Mouse (Mus musculus) C2C12 (cell line): ENCODE results near the gene Mgat5b. TPM values are rescaled to one million over a fixed set of nuclear protein-coding genes. Genes with fewer than 3 reads are reported as not detected.

Source experiments
- H3K27me3 ChIP-seq: one replicate; pipeline ENCODE4 v1.6.1; 2011; ENCODE audit not compliant: control insufficient read depth, insufficient read depth, insufficient read length
- H3K36me3 ChIP-seq: one replicate; pipeline ENCODE4 v1.6.1; 2011; ENCODE audit not compliant: control insufficient read depth, insufficient read depth
- H3K4me3 ChIP-seq: one replicate; pipeline ENCODE4 v1.5.1; 2011; ENCODE audit warnings: mild to moderate bottlenecking, control low read depth; ENCODE audit not compliant: poor library complexity, insufficient read depth, severe bottlenecking
- H3K79me2 ChIP-seq: one replicate; pipeline ENCODE4 v1.6.1; 2011; ENCODE audit not compliant: control insufficient read depth, insufficient read depth
- H3K79me3 ChIP-seq: one replicate; pipeline ENCODE4 v1.6.1; 2011; ENCODE audit warnings: low read depth, control low read depth
- H3ac ChIP-seq: one replicate; pipeline ENCODE3; 2011; ENCODE audit warnings: low read depth; ENCODE audit not compliant: control insufficient read depth, insufficient read length
- CEBPB ChIP-seq: IDR thresholded peaks from one replicate; pipeline ENCODE4 v1.6.1; 2011; ENCODE audit warnings: low read depth, mild to moderate bottlenecking, control low read depth, moderate library complexity
- CTCF ChIP-seq: IDR thresholded peaks from one replicate; pipeline ENCODE4 v1.5.1; 2011; ENCODE audit not compliant: control insufficient read depth, insufficient read depth, insufficient read length
- FOSL1 ChIP-seq: IDR thresholded peaks from one replicate; pipeline ENCODE4 v1.8.0; 2011; ENCODE audit warnings: mild to moderate bottlenecking, low read length; ENCODE audit not compliant: poor library complexity, insufficient read depth, severe bottlenecking
- MAX ChIP-seq: IDR thresholded peaks from one replicate; pipeline ENCODE4 v1.6.1; 2011; ENCODE audit warnings: mild to moderate bottlenecking, control low read depth
- MYOD1 ChIP-seq: IDR thresholded peaks from one replicate; pipeline ENCODE4 v1.6.1; 2011; ENCODE audit warnings: low read depth; ENCODE audit not compliant: control insufficient read depth, insufficient read length
- MYOG ChIP-seq: IDR thresholded peaks from one replicate; pipeline ENCODE4 v1.6.1; 2011; ENCODE audit not compliant: control insufficient read depth, insufficient read length; ENCODE audit errors: extremely low read depth
- USF1 ChIP-seq: IDR thresholded peaks from one replicate; pipeline ENCODE4 v1.6.1; 2011; ENCODE audit warnings: low read depth, mild to moderate bottlenecking, control low read depth, moderate library complexity
- polyA plus RNA-seq: library from polyadenylated mRNA; unstranded; fragments of >200 nt; fragmentation: generic; extraction: Trizol; gene quantifications from one replicate; pipeline ENCODE4 v1.2.1, GENCODE M21; 2012; ENCODE audit warnings: missing spikeins

The Mgat5b gene
- polyA plus RNA-seq, 1 experiment, result not detected

- Histone ChIP-seq H3K79me2 (no peaks in the 10 kb centered on the region), H3K27me3 (peaks cover 79% of the 10 kb centered on the region), H3K79me3 (no peaks in the 10 kb centered on the region), H3K36me3 (no peaks in the 10 kb centered on the region), H3K4me3 (no peak overlapping the region), H3ac (no peak overlapping the region)
- no peak for TF ChIP-seq CTCF
- no peak for TF ChIP-seq FOSL1
- no peak for TF ChIP-seq MYOD1
- no peak for TF ChIP-seq MAX
- TF ChIP-seq MYOG, result no peak
- no peak for TF ChIP-seq CEBPB
- no peak for TF ChIP-seq USF1
Measured at GRCm38 (mm10) chr11:116974341-116974740, 55.7 kb downstream of the Mgat5b start.

GRCm38 (mm10) chr11:116980313-116980712, 61.6 kb downstream of the Mgat5b start:
- no peak for TF ChIP-seq FOSL1
- TF ChIP-seq USF1, result no peak
- TF ChIP-seq MYOG, result no peak
- TF ChIP-seq CEBPB, result no peak
- TF ChIP-seq CTCF, result no peak
- no peak for TF ChIP-seq MYOD1
- TF ChIP-seq MAX, result no peak
- Histone ChIP-seq H3K79me3 (no peaks in the 10 kb centered on the region), H3ac (no peak overlapping the region), H3K27me3 (peaks cover 71% of the 10 kb centered on the region), H3K36me3 (no peaks in the 10 kb centered on the region), H3K4me3 (no peak overlapping the region), H3K79me2 (no peaks in the 10 kb centered on the region)

GRCm38 (mm10) chr11:116982543-116982942, 63.9 kb downstream of the Mgat5b start:
- Histone ChIP-seq H3K79me3 (no peaks in the 10 kb centered on the region), H3K4me3 (no peak overlapping the region), H3K36me3 (no peaks in the 10 kb centered on the region), H3K27me3 (peaks cover 72% of the 10 kb centered on the region), H3ac (no peak overlapping the region), H3K79me2 (no peaks in the 10 kb centered on the region)
- TF ChIP-seq MYOG (no peak), CEBPB (no peak), FOSL1 (no peak), CTCF (no peak)

- Histone ChIP-seq H3K79me3 (no peaks in the 10 kb centered on the region), H3K4me3 (no peak overlapping the region), H3K79me2 (no peaks in the 10 kb centered on the region), H3ac (no peak overlapping the region), H3K27me3 (peaks cover 77% of the 10 kb centered on the region), H3K36me3 (no peaks in the 10 kb centered on the region)
- no peak for TF ChIP-seq CTCF
- TF ChIP-seq MAX, result no peak
- no peak for TF ChIP-seq MYOD1
- TF ChIP-seq FOSL1, result no peak
- TF ChIP-seq USF1, result no peak
- no peak for TF ChIP-seq MYOG
- TF ChIP-seq CEBPB, result no peak
Measured at GRCm38 (mm10) chr11:116985504-116986385, 67.1 kb downstream of the Mgat5b start.

- Histone ChIP-seq H3K79me2 (no peaks in the 10 kb centered on the region), H3K36me3 (no peaks in the 10 kb centered on the region), H3K27me3 (peaks cover 88% of the 10 kb centered on the region), H3K4me3 (no peak overlapping the region), H3ac (no peak overlapping the region), H3K79me3 (no peaks in the 10 kb centered on the region)
- TF ChIP-seq FOSL1, result no peak
- TF ChIP-seq USF1, result no peak
- TF ChIP-seq CTCF, result no peak
- TF ChIP-seq MYOD1, result no peak
- TF ChIP-seq CEBPB, result no peak
- no peak for TF ChIP-seq MYOG
- TF ChIP-seq MAX, result no peak
Measured at GRCm38 (mm10) chr11:116988131-116988530, 69.5 kb downstream of the Mgat5b start.

- H3K27me3 ChIP-seq, result peaks cover 88% of the 10 kb centered on the region
- H3K4me3 ChIP-seq, result no peak overlapping the region
- no peaks in the 10 kb centered on the region for H3K79me2 ChIP-seq
- TF ChIP-seq CEBPB, result no peak
- TF ChIP-seq MAX, result no peak
- TF ChIP-seq FOSL1, result no peak
- TF ChIP-seq MYOD1, result no peak
- TF ChIP-seq CTCF, result no peak
- no peak for TF ChIP-seq MYOG
- TF ChIP-seq USF1, result no peak
- no peak overlapping the region for H3ac ChIP-seq
- no peaks in the 10 kb centered on the region for H3K36me3 ChIP-seq
- H3K79me3 ChIP-seq, result no peaks in the 10 kb centered on the region
Measured at GRCm38 (mm10) chr11:116990231-116990630, 71.6 kb downstream of the Mgat5b start.
